Mouse (Mus musculus) liver, embryonic 14.5 days (tissue): ENCODE measurements around the gene Fbxo39. TPM values are rescaled to one million over a fixed set of nuclear protein-coding genes. Genes with fewer than 3 reads are reported as not detected.
A peak's percentile ranks its signal among the peaks of the same experiment; 100 is the strongest.

Experiments
- ATAC-seq: fragments of 200-750 bp; cut with Nextera tagmentation; 2 replicates; pipeline ENCODE4 v1.8.0; 2017; ENCODE audit warnings: moderate number of reproducible peaks, mild to moderate bottlenecking, moderate library complexity; ENCODE audit not compliant: insufficient read depth
- DNase-seq, 3 experiments: peaks; one replicate each; pipeline ENCODE4 v3.0.0-alpha.2; 2012 to 2013; ENCODE audit warnings: low read depth in 3 of 3, low spot score in 3 of 3
- H3K27ac ChIP-seq: fragments of 300-500 bp; sonication (generic); 2 replicates; pipeline ENCODE4 v1.5.1; 2014; ENCODE audit warnings: moderate library complexity, mild to moderate bottlenecking, control low read depth, inconsistent platforms
- H3K27me3 ChIP-seq: fragments of 300-500 bp; sonication (generic); 2 replicates; pipeline ENCODE4 v1.6.1; 2014; ENCODE audit warnings: mild to moderate bottlenecking, low read length, moderate library complexity; ENCODE audit not compliant: control insufficient read depth, insufficient read depth
- H3K36me3 ChIP-seq: fragments of 300-500 bp; sonication (generic); replicated peaks from 2 replicates; pipeline ENCODE4 v1.6.1; 2014; ENCODE audit warnings: low read depth; ENCODE audit not compliant: control insufficient read depth, insufficient read depth
- H3K4me1 ChIP-seq, 2 experiments: fragments of 200-500 bp in 1 of 2; fragments of 300-500 bp in 1 of 2; sonication (generic) in 1 of 2; replicated peaks; 2 replicates each; pipeline ENCODE4 v1.6.1; 2012 to 2014; ENCODE audit warnings: antibody characterized with exemption in 1 of 2, inconsistent platforms in 1 of 2, low read length in 1 of 2; ENCODE audit not compliant: control insufficient read depth in 2 of 2, insufficient read depth in 2 of 2
- H3K4me2 ChIP-seq: fragments of 300-500 bp; sonication (generic); 2 replicates; pipeline ENCODE4 v1.6.1; 2014; ENCODE audit warnings: low read depth, mild to moderate bottlenecking, control low read depth, moderate library complexity
- H3K4me3 ChIP-seq, 2 experiments: fragments of 200-500 bp in 1 of 2; fragments of 300-500 bp in 1 of 2; sonication (generic) in 1 of 2; 2 replicates each; pipeline ENCODE4 v1.5.1; 2012 to 2014; ENCODE audit warnings: low read depth in 2 of 2, low read length in 2 of 2, mild to moderate bottlenecking in 2 of 2, control low read depth in 1 of 2, inconsistent platforms in 1 of 2, moderate library complexity in 1 of 2; ENCODE audit not compliant: insufficient read depth in 1 of 2
- H3K9ac ChIP-seq: fragments of 300-500 bp; sonication (generic); replicated peaks from 2 replicates; pipeline ENCODE4 v1.6.1; 2014; ENCODE audit warnings: mild to moderate bottlenecking, control low read depth, moderate library complexity
- H3K9me3 ChIP-seq: fragments of 300-500 bp; sonication (generic); 2 replicates; pipeline ENCODE4 v1.6.1; 2016; ENCODE audit warnings: low read length, mixed read lengths; ENCODE audit not compliant: control insufficient read depth
- CTCF ChIP-seq: IDR thresholded peaks from 2 replicates; pipeline ENCODE4 v1.5.1; 2016; ENCODE audit warnings: antibody characterized with exemption, low read depth, control low read depth
- EP300 ChIP-seq: IDR thresholded peaks from 2 replicates; pipeline ENCODE4 v1.6.1; 2016; ENCODE audit warnings: antibody characterized with exemption, low read depth
- WGBS: fragments of 180-500 bp; shearing (Covaris S2); extraction: QIAGEN DNeasy Blood & Tissue Kit; methylation state at CpG from one replicate; pipeline ENCODE4 v1.1.7; 2014; ENCODE audit not compliant: insufficient replicate concordance; 5-methylcytosine and 5-hydroxymethylcytosine counted together
- polyA plus RNA-seq, 2 experiments: library from polyadenylated mRNA; depleted of rRNA in 1 of 2; stranded (reverse) in 1 of 2; unstranded in 1 of 2; fragments of >200 nt; fragmentation: Nextera tagmentation in 1 of 2; extraction: Ambion mirVana in 1 of 2; gene quantifications; 2 replicates each; pipeline versions ENCODE4 v1.2.1 to v1.2.3; 2012 to 2014

Gene Fbxo39
- polyA plus RNA-seq, 2 experiments = not detected

DNA sequence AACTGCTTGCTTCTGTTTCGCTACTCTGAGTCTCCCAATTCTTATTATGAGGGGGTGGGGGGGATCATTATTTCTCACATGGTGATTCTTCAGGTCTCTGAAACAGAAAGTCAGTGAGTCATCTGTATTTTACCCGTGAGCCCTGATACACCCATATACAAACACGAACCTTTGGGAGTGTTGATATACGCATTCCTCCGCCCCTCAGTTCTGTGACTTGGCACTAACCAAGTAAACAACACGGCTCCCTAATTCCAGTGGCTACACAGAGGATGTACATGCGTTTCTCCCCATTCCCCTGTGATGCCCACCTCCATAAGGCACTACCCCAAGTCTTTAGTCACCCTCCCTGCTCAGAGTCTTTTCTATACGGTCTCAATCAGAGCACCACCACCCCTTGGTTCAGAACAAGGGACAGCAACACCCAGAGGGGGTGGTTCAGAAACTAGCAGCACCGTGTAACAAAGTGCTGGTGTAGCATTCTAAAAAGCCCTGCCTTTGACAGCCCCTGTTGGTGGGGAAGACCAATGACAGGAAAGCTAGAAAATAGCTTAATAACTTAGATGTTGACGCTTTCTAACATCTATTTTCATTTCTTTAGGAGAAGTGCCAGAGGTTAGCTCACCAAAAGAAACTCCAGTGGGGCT is 2.8 kb upstream of the Fbxo39 start:
- Histone ChIP-seq H3K4me1 (no peaks in the 10 kb centered on the region), H3K4me3 (no peak overlapping the region), H3K27me3 (peaks cover 16% of the 10 kb centered on the region), H3K27ac (no peak overlapping the region), H3K9ac (no peak overlapping the region), H3K9me3 (no peaks in the 10 kb centered on the region), H3K36me3 (no peaks in the 10 kb centered on the region), H3K4me2 (no peak overlapping the region)
- ATAC-seq (no peak), DNase-seq (no peak)
- 54% methylated on average over 10 of the region's 10 CpGs for WGBS
- no peak for TF ChIP-seq CTCF
- no peak for TF ChIP-seq EP300

DNA sequence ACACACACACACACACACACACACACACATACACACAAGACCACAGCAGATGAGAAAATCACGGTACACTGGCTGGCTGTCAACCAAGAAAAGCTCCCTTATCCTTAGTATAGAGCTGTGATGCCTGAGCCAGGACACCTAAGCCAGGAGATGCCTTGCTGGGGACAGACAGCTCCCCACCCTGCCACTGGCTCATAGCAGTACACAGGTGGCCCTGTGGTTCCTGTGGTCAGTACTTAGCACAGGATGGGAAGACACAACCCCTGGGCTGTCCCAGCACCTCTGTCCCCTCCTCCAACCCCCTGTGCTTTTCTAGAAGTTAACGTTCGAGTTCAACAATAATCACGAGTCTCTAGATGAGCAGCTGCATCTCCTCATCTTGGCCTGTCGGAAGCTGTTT is 3.8 kb downstream of the Fbxo39 start:
- Histone ChIP-seq H3K36me3 (no peaks in the 10 kb centered on the region), H3K4me1 (no peaks in the 10 kb centered on the region), H3K9ac (no peak overlapping the region), H3K9me3 (no peaks in the 10 kb centered on the region), H3K4me3 (no peak overlapping the region), H3K4me2 (no peak overlapping the region), H3K27me3 (peaks cover 16% of the 10 kb centered on the region), H3K27ac (no peak overlapping the region)
- WGBS = 62% methylated on average over 5 of the region's 5 CpGs
- ATAC-seq = no peak
- no peak for DNase-seq
- TF ChIP-seq CTCF = no peak
- TF ChIP-seq EP300 = no peak

DNA sequence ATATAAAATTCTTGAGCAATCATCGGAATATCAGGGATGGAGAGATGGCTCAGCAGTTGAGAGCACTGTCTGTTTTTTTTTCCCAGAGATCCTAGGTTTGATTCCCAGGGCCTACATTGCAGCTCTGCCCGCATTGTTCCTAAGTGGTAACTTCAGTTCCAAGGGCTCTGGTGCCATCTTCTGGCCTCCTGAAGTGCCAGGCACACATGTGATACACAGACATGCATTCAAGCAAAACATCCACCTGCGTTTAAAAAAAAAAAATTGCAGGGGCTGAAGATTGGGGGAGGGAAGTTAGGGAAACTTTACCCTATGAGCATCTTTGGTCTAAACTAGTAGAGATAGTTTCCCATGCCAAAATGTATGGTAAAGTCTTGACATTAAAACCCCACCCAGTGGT is 10.2 kb downstream of the Fbxo39 start:
- Histone ChIP-seq H3K9me3 (no peaks in the 10 kb centered on the region), H3K4me3 (no peak overlapping the region), H3K4me1 (no peaks in the 10 kb centered on the region), H3K9ac (no peak overlapping the region), H3K36me3 (no peaks in the 10 kb centered on the region), H3K4me2 (no peak overlapping the region), H3K27me3 (no peaks in the 10 kb centered on the region), H3K27ac (no peak overlapping the region)
- WGBS = 45% methylated on average over 3 of the region's 3 CpGs
- TF ChIP-seq CTCF (peak; percentile 34), EP300 (no peak)
- ATAC-seq (no peak), DNase-seq (no peak)

DNA sequence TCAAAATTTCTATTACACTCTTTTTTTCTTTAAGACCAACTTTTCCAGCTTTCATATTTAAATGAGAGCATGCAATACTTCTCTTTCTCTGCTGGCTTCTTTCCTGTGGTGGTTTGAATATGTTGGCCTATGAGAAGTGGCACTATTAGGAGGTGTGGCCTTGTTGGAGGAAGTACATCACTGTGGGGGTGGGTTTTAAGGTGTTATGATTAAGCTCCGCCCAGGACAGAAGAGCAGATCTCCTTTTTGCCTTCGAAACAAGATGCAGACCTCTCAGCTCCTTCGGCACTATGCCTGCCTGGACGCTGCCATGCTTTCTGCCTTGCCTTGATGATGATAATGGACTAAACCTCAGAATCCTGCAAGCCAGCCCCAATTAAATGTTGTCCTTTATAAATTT is 11.5 kb downstream of the Fbxo39 start:
- ATAC-seq (no peak), DNase-seq (no peak)
- H3K27ac ChIP-seq = no peak overlapping the region
- no peaks in the 10 kb centered on the region for H3K27me3 ChIP-seq
- no peaks in the 10 kb centered on the region for H3K4me1 ChIP-seq
- no peaks in the 10 kb centered on the region for H3K36me3 ChIP-seq
- H3K9ac ChIP-seq = no peak overlapping the region
- H3K4me3 ChIP-seq = no peak overlapping the region
- H3K4me2 ChIP-seq = no peak overlapping the region
- 64% methylated on average over 4 of the region's 4 CpGs for WGBS
- TF ChIP-seq CTCF (no peak), EP300 (no peak)
- no peaks in the 10 kb centered on the region for H3K9me3 ChIP-seq

DNA sequence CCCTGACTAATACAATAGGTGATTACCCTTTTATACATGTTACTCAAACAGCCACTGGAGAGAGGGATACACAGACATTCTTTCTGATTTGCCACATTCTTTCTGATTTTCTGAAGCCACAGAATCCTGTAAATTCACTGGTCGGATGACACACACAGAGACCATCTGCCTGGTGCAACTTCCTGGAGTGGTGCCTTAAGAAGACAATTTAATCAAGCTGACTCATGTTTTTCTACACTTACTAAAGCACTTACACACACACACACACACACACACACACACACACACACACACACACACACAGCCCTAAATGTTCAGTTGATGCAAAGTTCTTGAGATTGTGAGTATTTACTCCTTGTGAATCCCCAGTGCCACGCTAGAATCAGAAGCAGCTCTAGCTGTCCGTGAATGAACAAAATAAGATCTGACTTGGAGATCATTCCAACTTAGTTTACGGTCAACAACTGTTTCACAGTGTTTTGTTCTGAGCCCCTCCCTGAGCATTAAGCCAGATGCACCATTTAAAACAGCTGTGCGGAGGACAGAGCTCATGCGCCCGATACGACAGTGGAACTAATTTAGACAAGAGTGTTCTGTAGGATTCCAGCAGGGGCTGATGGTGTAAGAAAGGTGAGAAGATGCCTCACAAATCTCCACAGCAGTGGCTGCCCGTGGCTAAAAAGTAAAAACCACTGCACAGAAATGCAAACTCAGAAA is 18.9 kb downstream of the Fbxo39 start:
- WGBS = 65% methylated on average over 9 of the region's 9 CpGs
- ATAC-seq (no peak), DNase-seq (no peak)
- Histone ChIP-seq H3K4me2 (no peak overlapping the region), H3K4me1 (no peaks in the 10 kb centered on the region), H3K27me3 (no peaks in the 10 kb centered on the region), H3K9ac (no peak overlapping the region), H3K36me3 (no peaks in the 10 kb centered on the region), H3K9me3 (no peaks in the 10 kb centered on the region), H3K4me3 (no peak overlapping the region), H3K27ac (no peak overlapping the region)
- TF ChIP-seq CTCF = no peak
- no peak for TF ChIP-seq EP300
